Mouse (Mus musculus) limb, embryonic 11.5 days (tissue): ENCODE results near the gene Blvrb. TPM values are rescaled to one million over a fixed set of nuclear protein-coding genes. Genes with fewer than 3 reads are reported as not detected.

ENCODE experiments used
- ATAC-seq: fragments of 200-750 bp; cut with Nextera tagmentation; 2 replicates; pipeline ENCODE4 v1.8.0; 2017; ENCODE audit warnings: low read depth; ENCODE audit not compliant: insufficient number of reproducible peaks, low FRiP score, low TSS enrichment
- DNase-seq: peaks from one replicate; pipeline ENCODE4 v3.0.0-alpha.2; 2015; ENCODE audit warnings: low spot score
- H3K27ac ChIP-seq: fragments of 300-500 bp; sonication (generic); replicated peaks from 2 replicates; pipeline ENCODE4 v1.5.1; 2014; ENCODE audit warnings: low read depth, mild to moderate bottlenecking, low read length
- H3K27me3 ChIP-seq: fragments of 300-500 bp; sonication (generic); 2 replicates; pipeline ENCODE4 v1.6.1; 2014; ENCODE audit warnings: mild to moderate bottlenecking, low read length, mixed read lengths; ENCODE audit not compliant: control insufficient read depth, insufficient read depth
- H3K36me3 ChIP-seq: fragments of 300-500 bp; sonication (generic); 2 replicates; pipeline ENCODE4 v1.6.1; 2014; ENCODE audit warnings: mild to moderate bottlenecking, low read length, moderate library complexity, mixed read lengths; ENCODE audit not compliant: control insufficient read depth, insufficient read depth
- H3K4me1 ChIP-seq: fragments of 300-500 bp; sonication (generic); 2 replicates; pipeline ENCODE4 v1.6.1; 2014; ENCODE audit warnings: low read length, mixed read lengths; ENCODE audit not compliant: control insufficient read depth, insufficient read depth
- H3K4me2 ChIP-seq: fragments of 300-500 bp; sonication (generic); 2 replicates; pipeline ENCODE4 v1.6.1; 2014; ENCODE audit warnings: low read depth, mild to moderate bottlenecking, moderate library complexity; ENCODE audit not compliant: severe bottlenecking
- H3K4me3 ChIP-seq: fragments of 300-500 bp; sonication (generic); 2 replicates; pipeline ENCODE4 v1.5.1; 2014; ENCODE audit warnings: low read depth, low read length
- H3K9ac ChIP-seq: fragments of 300-500 bp; sonication (generic); 2 replicates; pipeline ENCODE4 v1.6.1; 2014; ENCODE audit warnings: mild to moderate bottlenecking, low read length
- H3K9me3 ChIP-seq: fragments of 300-500 bp; sonication (generic); 2 replicates; pipeline ENCODE4 v1.6.1; 2016; ENCODE audit warnings: low read length; ENCODE audit not compliant: control insufficient read depth
- whole genome bisulfite sequencing: fragments of 180-500 bp; shearing (Covaris S2); extraction: QIAGEN DNeasy Blood & Tissue Kit; methylation state at CpG from one replicate; pipeline ENCODE4 v1.1.7; 2014; 5-methylcytosine and 5-hydroxymethylcytosine counted together
- polyA plus RNA-seq: library from polyadenylated mRNA; unstranded; fragments of >200 nt; fragmentation: Nextera tagmentation; extraction: Ambion mirVana; gene quantifications from 2 replicates; pipeline ENCODE4 v1.2.1, GENCODE M21; 2014

Gene Blvrb
- polyA plus RNA-seq, 1 experiment from 2014 or later: 29.0 TPM

GRCm38 (mm10) chr7:27480927-27481626, 33.3 kb downstream of the Blvrb start:
- H3K9me3 ChIP-seq: no peaks in the 10 kb centered on the region
- H3K36me3 ChIP-seq: peaks cover 2% of the 10 kb centered on the region; the same call in 1 of the 2 replicates
- no peak for DNase-seq
- peak overlapping the region; percentile 49 for H3K4me2 ChIP-seq
- H3K27me3 ChIP-seq: no peaks in the 10 kb centered on the region
- ATAC-seq: no peak
- 12% methylated on average over 11 of the region's 11 CpGs for WGBS
- H3K4me3 ChIP-seq: peak overlapping the region; percentile 7
- no peak overlapping the region; the same call in 1 of the 2 replicates for H3K9ac ChIP-seq
- H3K27ac ChIP-seq: peak overlapping the region; percentile 36; the same call in 1 of the 2 replicates
- peaks cover 3% of the 10 kb centered on the region; the same call in 1 of the 2 replicates for H3K4me1 ChIP-seq

DNA sequence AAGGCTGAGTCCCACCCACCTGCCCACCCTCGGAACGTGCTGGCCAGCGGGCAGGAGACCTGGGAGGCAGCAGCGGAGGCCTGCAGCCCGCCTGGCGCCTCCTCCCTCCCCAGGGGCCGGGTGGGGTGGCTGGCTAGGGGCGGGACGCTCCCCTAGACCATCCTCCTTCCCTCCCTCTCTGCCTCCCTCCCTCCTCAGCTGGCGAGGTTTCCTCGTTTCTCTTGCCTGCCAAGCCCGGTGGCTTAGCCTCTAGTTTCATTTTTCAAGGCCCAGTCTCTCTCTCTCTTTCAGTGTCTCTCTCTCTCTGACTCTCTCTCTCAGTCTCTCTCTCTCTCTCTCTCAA, 33.8 kb downstream of the Blvrb start:
- DNase-seq (peak; percentile 85), ATAC-seq (peak; percentile 88)
- H3K9me3 ChIP-seq: no peaks in the 10 kb centered on the region
- 0 out of 2 replicates have a peak overlapping the region, but pooled peaks have one; percentile 10 for H3K27ac ChIP-seq
- H3K4me1 ChIP-seq: peaks cover 3% of the 10 kb centered on the region; the same call in 1 of the 2 replicates
- peak overlapping the region; percentile 49 for H3K4me2 ChIP-seq
- H3K36me3 ChIP-seq: peaks cover under 1% of the 10 kb centered on the region; the same call in 1 of the 2 replicates
- H3K4me3 ChIP-seq: peak overlapping the region; percentile 7
- no peaks in the 10 kb centered on the region for H3K27me3 ChIP-seq
- WGBS: 0% methylated on average over 11 of the region's 12 CpGs
- peak overlapping the region; percentile 22; the same call in 1 of the 2 replicates for H3K9ac ChIP-seq

DNA sequence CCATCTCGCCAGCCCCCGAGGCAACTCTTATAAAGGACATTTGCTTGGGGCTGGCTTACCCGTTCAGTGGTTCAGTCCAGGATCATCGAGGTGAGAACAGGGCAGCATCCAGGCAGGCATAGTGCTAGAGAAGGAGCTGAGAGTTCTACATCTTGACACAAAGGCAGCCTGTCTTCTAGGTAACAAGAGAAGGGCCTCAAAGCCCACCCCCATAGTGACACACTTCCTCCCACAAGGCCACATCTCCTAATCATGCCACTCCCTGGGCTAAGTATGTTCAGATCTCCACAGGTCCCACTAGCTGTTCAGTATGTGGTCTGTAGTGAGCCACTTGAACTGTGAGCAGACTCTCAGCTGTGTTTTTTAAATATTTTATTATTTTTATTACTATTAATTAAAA, 36.1 kb downstream of the Blvrb start:
- H3K4me2 ChIP-seq: no peak overlapping the region
- DNase-seq: no peak
- no peak for ATAC-seq
- no peak overlapping the region for H3K9ac ChIP-seq
- H3K27me3 ChIP-seq: no peaks in the 10 kb centered on the region
- H3K4me1 ChIP-seq: peaks cover 10% of the 10 kb centered on the region
- no peaks in the 10 kb centered on the region for H3K36me3 ChIP-seq
- 88% methylated on average over 4 of the region's 4 CpGs for WGBS
- H3K27ac ChIP-seq: no peak overlapping the region
- H3K9me3 ChIP-seq: no peaks in the 10 kb centered on the region
- H3K4me3 ChIP-seq: no peak overlapping the region

DNA sequence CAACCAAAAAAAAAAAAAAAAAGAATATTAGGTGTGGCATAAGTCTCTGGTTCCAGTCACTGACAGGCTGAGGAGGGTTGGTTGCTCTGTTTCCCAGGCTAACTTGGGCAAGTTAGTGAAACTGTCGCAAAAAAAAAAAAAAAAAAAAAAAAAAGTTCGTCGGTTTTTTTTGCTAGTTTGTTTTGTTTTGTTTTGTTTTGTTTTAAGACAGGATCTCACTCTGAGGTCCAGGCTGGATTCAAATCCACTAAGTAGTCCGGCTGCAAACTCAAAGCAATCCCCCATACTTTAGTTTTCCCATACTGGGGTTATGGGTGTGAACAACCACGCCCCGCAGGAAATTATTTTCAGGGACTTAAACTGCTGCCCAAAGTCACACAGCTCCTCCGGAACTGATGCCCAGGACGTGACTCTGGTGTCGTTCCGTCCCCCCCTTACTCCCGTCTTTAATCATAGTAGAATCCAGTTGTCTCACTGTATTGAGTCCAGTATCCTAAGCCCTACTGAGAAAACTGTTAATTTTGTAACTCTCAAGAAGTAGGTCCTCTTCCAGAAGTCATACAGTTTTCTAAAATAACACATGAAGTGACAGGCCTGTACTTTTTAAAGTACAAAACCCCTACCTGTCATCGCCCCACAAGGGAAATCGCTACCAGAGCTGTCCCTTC, 38.5 kb downstream of the Blvrb start:
- 0 out of 2 replicates have a peak overlapping the region, but pooled peaks have one; percentile 9 for H3K27ac ChIP-seq

DNA sequence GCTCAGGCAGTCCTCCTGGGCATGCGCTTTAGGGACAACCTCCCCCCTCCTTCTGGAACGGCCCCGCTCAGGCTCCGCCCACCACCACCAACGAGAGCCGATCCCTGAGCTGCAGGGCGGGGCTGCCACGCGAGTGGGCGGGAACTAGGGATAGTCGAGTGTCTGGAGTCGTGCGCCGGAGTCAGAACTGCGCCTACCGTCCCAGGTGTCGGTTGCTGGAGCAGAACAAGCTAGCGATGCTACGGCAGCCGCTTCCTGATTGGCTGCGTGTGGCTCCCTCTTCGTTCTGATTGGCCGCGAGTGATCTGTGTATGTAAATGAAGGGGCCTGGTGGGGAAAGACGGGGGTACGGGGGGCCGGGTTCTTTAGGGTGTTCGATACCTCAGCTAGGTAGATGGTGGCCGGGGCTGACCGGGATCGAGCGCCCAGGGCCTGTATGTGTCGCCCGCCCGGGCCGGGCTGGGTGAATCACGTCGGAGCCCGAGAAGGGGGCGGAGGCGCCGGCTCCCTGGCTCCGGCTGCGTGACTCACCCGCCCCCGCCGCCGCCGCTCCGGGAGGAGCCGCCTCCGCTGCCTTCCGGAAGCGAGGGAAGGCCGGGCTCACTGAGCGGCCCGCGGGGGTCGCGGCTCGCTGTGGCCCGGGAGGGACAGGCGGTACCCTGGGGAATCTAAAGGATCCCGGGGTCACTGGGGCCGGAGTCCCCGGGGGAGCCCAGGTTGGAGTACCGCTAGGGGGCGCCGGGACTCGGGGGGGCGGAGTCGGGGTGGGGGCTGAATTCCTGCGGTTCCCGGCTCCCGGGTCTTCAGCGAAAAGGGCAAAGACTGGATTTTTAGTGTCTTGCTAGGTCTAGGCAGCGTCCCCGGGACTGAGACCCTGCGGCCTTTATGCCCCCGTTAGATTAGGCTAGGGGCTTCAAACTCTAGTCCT, 39.3 kb downstream of the Blvrb start, which contains the start of gene Sertad1:
Sertad1 (plus strand) TSS at position 141 of the 928 bp plus-strand sequence.
- H3K4me2 ChIP-seq: peak within 1 kb of the TSS; percentile 66
- H3K4me1 ChIP-seq: peaks cover 9% of the 10 kb centered on the region; the same call in 1 of the 2 replicates
- DNase-seq (peak; percentile 100), ATAC-seq (peak; percentile 94)
- no peaks in the 10 kb centered on the region for H3K9me3 ChIP-seq
- peak within 1 kb of the TSS; percentile 82 for H3K9ac ChIP-seq
- no peaks in the 10 kb centered on the region for H3K27me3 ChIP-seq
- peak within 1 kb of the TSS; percentile 97 for H3K27ac ChIP-seq
- WGBS: under 1% methylated on average over 79 of the region's 80 CpGs
- peak within 1 kb of the TSS; percentile 78 for H3K4me3 ChIP-seq
- H3K36me3 ChIP-seq: no peaks in the 10 kb centered on the region; the same call in 1 of the 2 replicates

More for the DNA sequence above, 38.5 kb downstream of the Blvrb start:
- peak; percentile 35 for DNase-seq
- Histone ChIP-seq H3K4me2 (peak overlapping the region; percentile 66), H3K4me1 (peaks cover 9% of the 10 kb centered on the region), H3K4me3 (peak overlapping the region; percentile 78), H3K9me3 (no peaks in the 10 kb centered on the region), H3K36me3 (no peaks in the 10 kb centered on the region; the same call in 1 of the 2 replicates), H3K9ac (no peak overlapping the region; the same call in 1 of the 2 replicates), H3K27me3 (no peaks in the 10 kb centered on the region)
- 3% methylated on average over 13 of the region's 13 CpGs for WGBS
- peak; percentile 2; the same call in 1 of the 2 replicates for ATAC-seq

GRCm38 (mm10) chr7:27487740-27488268, 40.0 kb downstream of the Blvrb start:
- no peaks in the 10 kb centered on the region; the same call in 1 of the 2 replicates for H3K36me3 ChIP-seq
- peak; percentile 42 for DNase-seq
- no peaks in the 10 kb centered on the region for H3K9me3 ChIP-seq
- H3K4me1 ChIP-seq: peaks cover 9% of the 10 kb centered on the region; the same call in 1 of the 2 replicates
- 4% methylated on average over 13 of the region's 13 CpGs for WGBS
- H3K4me2 ChIP-seq: peak overlapping the region; percentile 66
- peak overlapping the region; percentile 78 for H3K4me3 ChIP-seq
- no peaks in the 10 kb centered on the region for H3K27me3 ChIP-seq
- ATAC-seq: no peak
- H3K9ac ChIP-seq: peak overlapping the region; percentile 82
- peak overlapping the region; percentile 97 for H3K27ac ChIP-seq

DNA sequence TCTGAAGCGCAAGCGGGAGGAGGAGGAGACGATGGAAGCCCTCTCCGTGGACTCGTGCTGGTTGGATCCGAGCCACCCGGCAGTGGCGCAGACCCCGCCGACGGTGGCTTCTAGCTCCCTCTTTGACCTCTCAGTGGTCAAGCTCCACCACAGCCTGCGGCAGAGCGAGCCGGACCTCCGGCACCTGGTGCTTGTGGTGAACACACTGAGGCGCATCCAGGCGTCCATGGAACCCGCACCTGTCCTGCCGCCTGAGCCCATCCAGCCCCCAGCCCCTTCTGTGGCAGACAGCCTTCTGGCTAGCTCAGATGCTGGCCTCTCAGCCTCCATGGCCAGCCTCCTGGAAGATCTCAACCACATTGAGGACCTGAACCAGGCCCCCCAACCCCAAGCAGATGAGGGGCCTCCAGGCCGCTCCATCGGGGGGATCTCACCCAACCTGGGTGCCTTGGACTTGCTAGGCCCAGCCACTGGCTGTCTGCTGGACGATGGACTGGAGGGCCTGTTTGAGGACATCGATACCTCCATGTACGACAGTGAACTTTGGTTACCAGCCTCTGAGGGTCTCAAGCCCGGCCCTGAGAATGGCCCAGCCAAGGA, 41.6 kb downstream of the Blvrb start:
- no peak overlapping the region for H3K4me2 ChIP-seq
- ATAC-seq (no peak), DNase-seq (no peak)
- H3K9me3 ChIP-seq: no peaks in the 10 kb centered on the region
- no peak overlapping the region for H3K4me3 ChIP-seq
- 94% methylated on average over 25 of the region's 25 CpGs for WGBS
- H3K36me3 ChIP-seq: no peaks in the 10 kb centered on the region; the same call in 1 of the 2 replicates
- H3K9ac ChIP-seq: no peak overlapping the region
- H3K27ac ChIP-seq: no peak overlapping the region
- peaks cover 9% of the 10 kb centered on the region; the same call in 1 of the 2 replicates for H3K4me1 ChIP-seq
- H3K27me3 ChIP-seq: no peaks in the 10 kb centered on the region
